ENCODE assay signal across 8 mouse cellular contexts in the genomic region with DNA sequence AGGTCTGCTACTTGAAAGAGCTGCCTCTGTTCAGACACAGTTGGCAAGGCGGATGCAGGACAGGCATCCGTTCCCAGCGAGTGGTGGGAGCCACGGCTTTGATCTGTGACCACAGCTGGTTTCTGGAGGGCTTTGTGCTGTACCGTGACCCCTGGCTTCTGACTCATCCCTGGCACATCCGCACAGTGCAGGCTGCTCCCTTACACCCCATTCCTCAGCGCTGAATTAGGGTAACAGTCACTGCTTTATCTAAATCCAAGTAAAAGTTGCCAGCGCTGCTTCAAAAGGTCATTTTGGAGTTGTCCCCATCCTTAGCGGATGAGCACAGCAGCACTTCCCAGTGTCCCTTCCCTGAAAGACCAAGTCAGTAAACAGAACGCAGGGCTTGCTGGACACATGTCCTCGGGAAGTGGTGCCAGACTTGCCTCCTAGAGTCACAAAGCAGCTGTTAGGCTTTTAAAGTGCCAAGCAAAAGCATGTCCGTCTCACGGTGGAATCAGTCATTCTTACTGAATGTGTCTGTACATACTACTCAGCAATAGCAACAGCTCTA.
DNase-seq lines count a peak whose midpoint lies in the region; ATAC-seq and TF ChIP-seq lines count a peak whose summit lies in the region.

No protein-coding gene starts in this region.

- H3K4me2 ChIP-seq in kidney, embryonic 16.5 days (replicated peaks; ENCODE audit: low read depth, low read length): no peak overlapping the region
- H3K4me2 ChIP-seq in lung, embryonic 15.5 days: peak overlapping the region; percentile 10; the same call in 1 of the 2 replicates

- H3K4me3 ChIP-seq in kidney, adult 2 months (ENCODE audit: insufficient read depth, low read depth, low read length): no peak overlapping the region
- H3K4me3 ChIP-seq in kidney, embryonic 16.5 days (ENCODE audit: low read length): no peak overlapping the region
- no peak overlapping the region for H3K4me3 ChIP-seq in lung, embryonic 15.5 days

- no peak overlapping the region for H3K27ac ChIP-seq in kidney, adult 2 months (ENCODE audit: insufficient read depth, low read depth, low read length)
- H3K27ac ChIP-seq in kidney, embryonic 16.5 days (ENCODE audit: low read length): no peak overlapping the region
- peak overlapping the region; percentile 58; the same call in 1 of the 2 replicates for H3K27ac ChIP-seq in lung, embryonic 15.5 days

- DNase-seq in kidney, adult 2 months: peak; percentile 19
- DNase-seq in adipocyte (ENCODE audit: low spot score): peak; percentile 56
- peak; percentile 55 for DNase-seq in gastrocnemius, adult 18-20 months (ENCODE audit: low spot score)
- DNase-seq in right cerebral cortex, postnatal 14 days: no peak
- DNase-seq in cerebellum, adult 18-20 months: no peak
- DNase-seq in B cell, adult 2 months: no peak

- no peaks in the 10 kb centered on the region for H3K4me1 ChIP-seq in kidney, adult 2 months (ENCODE audit: control insufficient read depth, insufficient read depth, low read length)
- peaks cover 4% of the 10 kb centered on the region; the same call in 1 of the 2 replicates for H3K4me1 ChIP-seq in kidney, embryonic 16.5 days (ENCODE audit: insufficient read depth, low read length)
- H3K4me1 ChIP-seq in lung, embryonic 15.5 days: peaks cover 26% of the 10 kb centered on the region

- no peak for ATAC-seq in kidney, embryonic 16.5 days (ENCODE audit: low FRiP score, low TSS enrichment)
- ATAC-seq in lung, embryonic 15.5 days (ENCODE audit: borderline replicate concordance, extremely low read depth, low FRiP score, low TSS enrichment): peak; percentile 93

- 50% methylated on average over 13 of the region's 13 CpGs for WGBS in kidney, adult 2 months
- 43% methylated on average over 13 of the region's 13 CpGs for WGBS in kidney, embryonic 16.5 days
- 32% methylated on average over 13 of the region's 13 CpGs for WGBS in lung, embryonic 15.5 days

- H3K27me3 ChIP-seq in kidney, adult 2 months (replicated peaks; ENCODE audit: control insufficient read depth, insufficient read depth, low read length): no peaks in the 10 kb centered on the region
- H3K27me3 ChIP-seq in kidney, embryonic 16.5 days (ENCODE audit: insufficient read depth, low read length): no peaks in the 10 kb centered on the region
- no peaks in the 10 kb centered on the region for H3K27me3 ChIP-seq in lung, embryonic 15.5 days

- H3K9ac ChIP-seq in kidney, embryonic 16.5 days (replicated peaks; ENCODE audit: low read length): no peak overlapping the region
- H3K9ac ChIP-seq in lung, embryonic 15.5 days: no peak overlapping the region

- H3K9me3 ChIP-seq in kidney, embryonic 16.5 days (ENCODE audit: low read length): 0 out of 2 replicates have a peak, but pooled peaks cover 4% of the 10 kb centered on the region
- H3K9me3 ChIP-seq in lung, embryonic 15.5 days: no peaks in the 10 kb centered on the region

- H3K36me3 ChIP-seq in kidney, adult 2 months (ENCODE audit: control insufficient read depth, insufficient read depth, low read length): no peaks in the 10 kb centered on the region
- no peaks in the 10 kb centered on the region for H3K36me3 ChIP-seq in kidney, embryonic 16.5 days (ENCODE audit: insufficient read depth, low read length)
- no peaks in the 10 kb centered on the region for H3K36me3 ChIP-seq in lung, embryonic 15.5 days

- TF ChIP-seq CTCF in kidney, adult 2 months (conservative IDR thresholded peaks at IDR 0.05; ENCODE audit: insufficient read depth, insufficient read length, low read depth, low read length): no peak

- no peak for TF ChIP-seq POLR2A in kidney, adult 2 months (IDR thresholded peaks at IDR 0.05; ENCODE audit: low read depth, low read length)

Comparison
In these comparisons a context has a peak if more than half of its experiments do, and no peak if none do; other contexts are left out.
1. DNase-seq: peak in kidney, adult 2 months (single experiment), adipocyte (single experiment) and gastrocnemius, adult 18-20 months (single experiment); none in right cerebral cortex, postnatal 14 days (single experiment), cerebellum, adult 18-20 months (0 of 2) and B cell, adult 2 months (0 of 2).